Mouse (Mus musculus) cerebellum, adult 2 months (tissue): ENCODE measurements around the gene Atp7a. TPM values are rescaled to one million over a fixed set of nuclear protein-coding genes. Genes with fewer than 3 reads are reported as not detected.

Experiments used
- DNase-seq, 2 experiments: peaks; one replicate each; pipeline ENCODE4 v3.0.0; 2021
- H3K27ac ChIP-seq: fragments of 200-500 bp; 2 replicates; pipeline ENCODE4 v1.5.1; 2012; ENCODE audit warnings: low read length, control low read depth, inconsistent platforms; ENCODE audit not compliant: insufficient read depth
- H3K27me3 ChIP-seq: fragments of 200-500 bp; 2 replicates; pipeline ENCODE4 v1.6.1; 2012; ENCODE audit warnings: inconsistent platforms, mild to moderate bottlenecking, low read length, moderate library complexity; ENCODE audit not compliant: control insufficient read depth, insufficient read depth
- H3K4me1 ChIP-seq: fragments of 200-500 bp; 2 replicates; pipeline ENCODE4 v1.6.1; 2011; ENCODE audit warnings: low read length; ENCODE audit not compliant: control insufficient read depth, insufficient read depth
- H3K4me3 ChIP-seq: fragments of 200-500 bp; replicated peaks from 2 replicates; pipeline ENCODE3; 2011; ENCODE audit warnings: mild to moderate bottlenecking, low read depth, low read length, control low read depth; ENCODE audit not compliant: insufficient read depth
- CTCF ChIP-seq: fragments of 200-500 bp; IDR thresholded peaks from 2 replicates; pipeline ENCODE4 v1.5.1; 2011; ENCODE audit warnings: low read depth, mild to moderate bottlenecking, control low read depth, low read length, moderate library complexity, borderline replicate concordance; ENCODE audit not compliant: insufficient read depth
- POLR2A ChIP-seq: fragments of 200-500 bp; IDR thresholded peaks from 2 replicates; pipeline ENCODE4 v1.6.1; 2011; ENCODE audit warnings: low read length, control low read depth, borderline replicate concordance; ENCODE audit not compliant: insufficient read depth
- WGBS: fragments of 180-500 bp; shearing (Covaris S2); methylation state at CpG from one replicate; pipeline ENCODE4 v1.1.7; 2018; 5-methylcytosine and 5-hydroxymethylcytosine counted together
- polyA plus RNA-seq: library from polyadenylated mRNA; depleted of rRNA; stranded (reverse); fragments of >200 nt; gene quantifications from 2 replicates; pipeline ENCODE4 v1.2.3, GENCODE M21; 2012

Atp7a gene
- polyA plus RNA-seq, 1 experiment: 2.7 TPM

- Histone ChIP-seq H3K27me3 (no peaks in the 10 kb centered on the region), H3K4me1 (no peaks in the 10 kb centered on the region), H3K4me3 (no peak overlapping the region), H3K27ac (no peak overlapping the region)
- DNase-seq: no peak
- TF ChIP-seq CTCF (no peak), POLR2A (no peak)
- 94% methylated on average over 2 of the region's 2 CpGs for WGBS
These were observed 58.5 kb downstream of the Atp7a start for GRCm38 (mm10) chrX:106085564-106085963.

GRCm38 (mm10) chrX:106092939-106093338 is 65.9 kb downstream of the Atp7a start:
- Histone ChIP-seq H3K4me3 (no peak overlapping the region), H3K27me3 (no peaks in the 10 kb centered on the region), H3K27ac (no peak overlapping the region), H3K4me1 (no peaks in the 10 kb centered on the region)
- DNase-seq: no peak
- WGBS: 31% methylated on average over 5 of the region's 5 CpGs
- TF ChIP-seq POLR2A: no peak

GRCm38 (mm10) chrX:106105464-106105863 is 78.4 kb downstream of the Atp7a start:
- DNase-seq: peak; percentile 25 to 33
- TF ChIP-seq POLR2A: no peak
- TF ChIP-seq CTCF: peak; percentile 47; the same call in 1 of the 2 replicates
- H3K27ac ChIP-seq: no peak overlapping the region
- WGBS: 23% methylated on average over 2 of the region's 2 CpGs
- H3K4me3 ChIP-seq: no peak overlapping the region
- no peaks in the 10 kb centered on the region for H3K4me1 ChIP-seq
- H3K27me3 ChIP-seq: no peaks in the 10 kb centered on the region

GRCm38 (mm10) chrX:106113881-106114280 is 86.8 kb downstream of the Atp7a start:
- TF ChIP-seq POLR2A (no peak), CTCF (no peak)
- no peak overlapping the region for H3K27ac ChIP-seq
- WGBS: 95% methylated on average over 4 of the region's 4 CpGs
- H3K27me3 ChIP-seq: no peaks in the 10 kb centered on the region
- no peak overlapping the region for H3K4me3 ChIP-seq
- no peak for DNase-seq
- H3K4me1 ChIP-seq: no peaks in the 10 kb centered on the region

- 100% methylated on average over 1 of the region's 1 CpGs for WGBS
- TF ChIP-seq CTCF (no peak), POLR2A (no peak)
- no peak overlapping the region for H3K4me3 ChIP-seq
- H3K27ac ChIP-seq: no peak overlapping the region
- no peaks in the 10 kb centered on the region for H3K4me1 ChIP-seq
- no peaks in the 10 kb centered on the region for H3K27me3 ChIP-seq
- no peak for DNase-seq
These were observed 87.6 kb downstream of the Atp7a start for GRCm38 (mm10) chrX:106114674-106115073.

GRCm38 (mm10) chrX:106122823-106123222 is 95.7 kb downstream of the Atp7a start:
- Histone ChIP-seq H3K27me3 (no peaks in the 10 kb centered on the region), H3K4me3 (no peak overlapping the region), H3K4me1 (no peaks in the 10 kb centered on the region), H3K27ac (no peak overlapping the region)
- DNase-seq: no peak
- TF ChIP-seq CTCF (no peak), POLR2A (no peak)
- 42% methylated on average over 2 of the region's 2 CpGs for WGBS

GRCm38 (mm10) chrX:106128283-106128682 is 101.2 kb downstream of the Atp7a start:
- no peak overlapping the region for H3K27ac ChIP-seq
- no peaks in the 10 kb centered on the region for H3K27me3 ChIP-seq
- no peak for TF ChIP-seq POLR2A
- TF ChIP-seq CTCF: no peak
- H3K4me1 ChIP-seq: no peaks in the 10 kb centered on the region
- H3K4me3 ChIP-seq: no peak overlapping the region
- WGBS: 93% methylated on average over 6 of the region's 6 CpGs
- DNase-seq: no peak

- Histone ChIP-seq H3K4me3 (no peak overlapping the region), H3K27ac (no peak overlapping the region), H3K4me1 (no peaks in the 10 kb centered on the region), H3K27me3 (no peaks in the 10 kb centered on the region)
- no peak for TF ChIP-seq CTCF
- TF ChIP-seq POLR2A: no peak
- DNase-seq: no peak
- WGBS: 95% methylated on average over 4 of the region's 4 CpGs
These were observed 102.8 kb downstream of the Atp7a start for GRCm38 (mm10) chrX:106129877-106130276.
